Mouse (Mus musculus) olfactory bulb, adult 2 months (tissue): Measurements from ENCODE around the gene Cabin1.

ENCODE experiments used
- CTCF ChIP-seq: fragments of 200-500 bp; IDR thresholded peaks from 2 replicates; pipeline ENCODE4 v1.5.1; 2012; ENCODE audit warnings: low read depth, mild to moderate bottlenecking, low read length, moderate library complexity; ENCODE audit not compliant: insufficient read depth
- POLR2A ChIP-seq: fragments of 200-500 bp; IDR thresholded peaks from 2 replicates; pipeline ENCODE4 v1.6.1; 2012; ENCODE audit warnings: mild to moderate bottlenecking, low read depth, low read length, moderate library complexity; ENCODE audit not compliant: insufficient read depth

DNA sequence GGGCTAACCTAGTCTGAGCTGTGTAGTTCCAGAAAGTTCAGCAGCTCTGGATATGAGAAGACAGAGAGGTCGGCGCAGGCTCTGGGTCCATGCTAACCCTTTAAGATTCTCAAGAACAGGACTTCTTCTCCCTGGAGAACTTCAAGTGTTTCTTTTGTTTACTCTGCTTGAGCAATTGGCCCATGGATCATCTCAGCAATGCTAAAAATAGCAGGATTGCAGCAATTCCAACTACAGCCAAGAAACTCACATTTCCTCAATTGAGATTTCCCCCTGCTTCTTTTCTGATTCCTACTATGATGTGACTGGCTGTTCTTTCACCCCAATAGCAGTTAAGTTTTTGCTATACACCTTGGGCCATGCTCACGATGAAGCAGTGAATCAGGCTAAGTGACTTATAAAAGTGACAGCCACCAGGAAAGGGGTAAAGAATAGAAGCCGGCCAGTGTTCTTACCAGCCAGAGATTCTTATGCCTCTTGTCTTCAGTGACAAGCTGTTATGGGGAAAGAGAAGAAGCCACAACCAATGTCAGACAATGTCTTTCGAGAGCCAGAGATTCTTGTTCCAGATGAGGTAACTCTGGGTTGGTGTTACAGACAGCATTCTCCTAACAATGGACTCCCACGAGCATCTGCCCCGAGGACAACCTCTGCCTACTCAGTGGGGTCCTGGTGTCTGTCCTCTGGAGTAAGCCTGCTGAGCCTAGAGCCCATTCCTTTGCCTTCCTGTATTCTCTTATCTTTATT, 87.1 kb downstream of the Cabin1 start:
- TF ChIP-seq CTCF (no peak), POLR2A (no peak)
